Mouse (Mus musculus) layer of hippocampus, adult 2 months (tissue): Measurements from ENCODE around the gene Slc22a6. TPM values are rescaled to one million over a fixed set of nuclear protein-coding genes. Genes with fewer than 3 reads are reported as not detected.
A peak's percentile ranks its signal among the peaks of the same experiment; 100 is the strongest.

Experiments used
- DNase-seq, 2 experiments: peaks; one replicate each; pipeline ENCODE4 v3.0.0; 2022; ENCODE audit warnings: low spot score in 2 of 2
- H3K27ac ChIP-seq: fragments of 200-600 bp; 2 replicates; pipeline ENCODE4 v1.8.1; 2022
- H3K4me3 ChIP-seq: fragments of 200-600 bp; 2 replicates; pipeline ENCODE4 v1.8.1; 2022; ENCODE audit warnings: mild to moderate bottlenecking
- CTCF ChIP-seq: fragments of 200-600 bp; conservative IDR thresholded peaks from 2 replicates; pipeline ENCODE4 v1.8.1; 2022; ENCODE audit warnings: antibody characterized with exemption, mild to moderate bottlenecking, moderate library complexity
- total RNA-seq, 2 experiments: library from RNA; stranded (reverse); gene quantifications; 2 replicates each; pipeline ENCODE4 v1.2.3; 2021

Gene Slc22a6
- total RNA-seq, 2 experiments from 2014 or later = 2.2 to 2.8 TPM

- TF ChIP-seq CTCF = no peak
- H3K27ac ChIP-seq = peak overlapping the region; percentile 46
- H3K4me3 ChIP-seq = peak overlapping the region; percentile 3; the same call in 1 of the 2 replicates
- DNase-seq = no peak
Measured at GRCm38 (mm10) chr19:8592155-8592554, 25.7 kb upstream of the Slc22a6 start.

DNA sequence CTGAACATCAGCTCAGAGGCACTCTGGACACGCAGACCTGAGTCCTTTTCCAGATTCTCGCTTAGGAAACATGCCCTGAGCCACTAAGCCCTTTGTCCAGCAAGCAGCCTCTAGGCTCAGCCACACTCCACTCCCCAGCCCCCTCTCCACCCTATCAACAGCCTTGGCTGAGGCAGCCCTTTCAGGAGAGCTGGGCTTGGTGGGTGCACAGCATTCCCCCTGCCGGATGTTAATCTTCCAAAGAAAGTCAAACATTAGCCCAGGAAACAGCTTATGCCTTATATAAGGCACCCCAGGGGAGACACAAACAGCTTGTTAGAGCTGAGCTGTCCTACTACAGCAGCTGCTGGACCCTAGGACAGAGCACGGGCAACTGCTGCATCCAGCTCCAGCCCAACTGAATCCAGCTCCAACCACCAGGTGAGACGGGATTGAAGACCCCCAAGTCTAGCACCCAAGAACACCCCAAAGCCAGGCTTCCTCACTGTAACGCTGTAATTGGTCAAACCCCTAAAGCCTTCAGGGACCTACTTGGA is 24.9 kb upstream of the Slc22a6 start:
- no peak for DNase-seq
- Histone ChIP-seq H3K27ac (peak overlapping the region; percentile 46; the same call in 1 of the 2 replicates), H3K4me3 (no peak overlapping the region; the same call in 1 of the 2 replicates)
- TF ChIP-seq CTCF = no peak

DNA sequence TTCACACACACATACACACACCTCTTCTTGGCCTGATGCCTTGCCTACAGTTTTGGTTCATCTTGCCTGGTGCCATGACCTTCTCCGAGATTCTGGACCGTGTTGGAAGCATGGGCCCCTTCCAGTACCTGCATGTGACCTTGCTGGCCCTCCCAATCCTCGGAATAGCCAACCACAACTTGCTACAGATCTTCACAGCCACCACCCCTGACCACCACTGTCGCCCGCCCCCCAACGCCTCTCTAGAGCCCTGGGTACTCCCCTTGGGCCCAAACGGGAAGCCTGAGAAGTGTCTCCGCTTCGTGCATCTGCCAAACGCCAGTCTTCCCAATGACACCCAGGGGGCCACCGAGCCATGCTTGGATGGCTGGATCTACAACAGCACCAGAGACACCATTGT is 24.0 kb upstream of the Slc22a6 start:
- Histone ChIP-seq H3K27ac (no peak overlapping the region), H3K4me3 (peak overlapping the region; percentile 13; the same call in 1 of the 2 replicates)
- DNase-seq = no peak
- TF ChIP-seq CTCF = no peak

- no peak overlapping the region for H3K4me3 ChIP-seq
- DNase-seq = no peak
- H3K27ac ChIP-seq = no peak overlapping the region
- no peak for TF ChIP-seq CTCF
Measured at GRCm38 (mm10) chr19:8594518-8594917, 23.3 kb upstream of the Slc22a6 start.

- H3K27ac ChIP-seq = no peak overlapping the region
- TF ChIP-seq CTCF = no peak
- no peak overlapping the region for H3K4me3 ChIP-seq
- no peak for DNase-seq
Measured at GRCm38 (mm10) chr19:8597269-8597668, 20.6 kb upstream of the Slc22a6 start.

DNA sequence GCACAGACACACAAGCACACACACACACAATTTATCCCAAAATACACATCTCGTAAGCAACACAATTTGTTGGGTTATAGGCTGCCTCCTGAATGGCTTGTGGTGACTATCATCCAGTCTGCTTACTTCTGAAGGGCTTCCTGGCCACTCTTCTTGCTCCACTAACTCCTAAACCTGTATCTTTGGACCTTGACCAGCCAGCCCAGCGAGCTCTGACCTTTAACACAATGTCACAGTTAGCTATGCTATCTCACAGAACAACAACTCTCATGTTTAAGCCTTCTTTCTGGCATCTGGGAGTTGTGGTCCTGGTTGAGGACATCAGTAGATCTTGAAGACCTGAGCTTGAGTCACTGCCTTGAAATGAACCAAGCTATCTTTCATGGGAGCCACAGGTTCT is 18.6 kb upstream of the Slc22a6 start:
- no peak for TF ChIP-seq CTCF
- no peak for DNase-seq
- H3K27ac ChIP-seq = no peak overlapping the region
- no peak overlapping the region for H3K4me3 ChIP-seq

DNA sequence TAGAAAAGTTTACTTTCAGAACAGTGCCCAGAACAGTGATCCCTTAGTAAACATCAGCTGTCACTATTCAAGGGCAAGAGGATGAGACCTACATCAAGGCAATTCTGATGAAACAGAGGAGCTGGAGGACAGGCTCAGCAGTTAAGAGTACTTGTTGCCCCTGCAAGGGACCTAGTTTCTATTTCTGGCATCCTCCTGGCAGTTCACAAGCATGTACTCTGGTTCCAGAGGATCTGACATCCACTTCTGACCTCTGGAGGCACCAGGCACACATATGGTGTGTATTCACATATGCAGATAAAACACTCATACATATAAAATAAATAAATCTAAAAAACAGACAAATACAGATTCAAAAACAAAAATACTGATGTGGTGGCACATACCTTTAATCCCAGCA is 15.9 kb upstream of the Slc22a6 start:
- Histone ChIP-seq H3K4me3 (no peak overlapping the region), H3K27ac (no peak overlapping the region)
- TF ChIP-seq CTCF = no peak
- no peak for DNase-seq

DNA sequence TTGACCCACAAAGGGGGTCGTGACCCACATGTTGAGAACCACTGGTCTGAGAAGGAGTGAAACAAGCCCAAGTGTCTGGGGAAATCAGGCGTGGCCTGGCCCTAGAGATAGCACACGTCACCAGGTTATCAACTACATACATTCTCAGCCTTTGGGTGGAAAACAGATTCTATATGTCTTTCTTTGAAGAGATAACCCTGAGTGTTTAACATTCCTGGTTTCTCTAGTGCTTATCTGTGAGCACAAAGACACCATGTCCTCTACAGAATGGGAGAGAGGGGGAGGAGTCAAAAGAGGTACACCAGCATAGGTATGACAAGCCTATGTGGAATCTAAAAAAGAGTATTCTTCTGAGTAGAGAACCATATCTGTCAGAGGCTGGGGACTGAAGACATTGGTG is 14.9 kb upstream of the Slc22a6 start:
- DNase-seq = no peak
- H3K4me3 ChIP-seq = no peak overlapping the region
- H3K27ac ChIP-seq = no peak overlapping the region
- no peak for TF ChIP-seq CTCF

- DNase-seq = no peak
- no peak for TF ChIP-seq CTCF
- Histone ChIP-seq H3K4me3 (no peak overlapping the region), H3K27ac (no peak overlapping the region)
Measured at GRCm38 (mm10) chr19:8604536-8605240, 13.2 kb upstream of the Slc22a6 start.

GRCm38 (mm10) chr19:8605241-8605558 is 12.6 kb upstream of the Slc22a6 start:
- TF ChIP-seq CTCF = no peak
- Histone ChIP-seq H3K4me3 (no peak overlapping the region), H3K27ac (no peak overlapping the region)
- DNase-seq = no peak

DNA sequence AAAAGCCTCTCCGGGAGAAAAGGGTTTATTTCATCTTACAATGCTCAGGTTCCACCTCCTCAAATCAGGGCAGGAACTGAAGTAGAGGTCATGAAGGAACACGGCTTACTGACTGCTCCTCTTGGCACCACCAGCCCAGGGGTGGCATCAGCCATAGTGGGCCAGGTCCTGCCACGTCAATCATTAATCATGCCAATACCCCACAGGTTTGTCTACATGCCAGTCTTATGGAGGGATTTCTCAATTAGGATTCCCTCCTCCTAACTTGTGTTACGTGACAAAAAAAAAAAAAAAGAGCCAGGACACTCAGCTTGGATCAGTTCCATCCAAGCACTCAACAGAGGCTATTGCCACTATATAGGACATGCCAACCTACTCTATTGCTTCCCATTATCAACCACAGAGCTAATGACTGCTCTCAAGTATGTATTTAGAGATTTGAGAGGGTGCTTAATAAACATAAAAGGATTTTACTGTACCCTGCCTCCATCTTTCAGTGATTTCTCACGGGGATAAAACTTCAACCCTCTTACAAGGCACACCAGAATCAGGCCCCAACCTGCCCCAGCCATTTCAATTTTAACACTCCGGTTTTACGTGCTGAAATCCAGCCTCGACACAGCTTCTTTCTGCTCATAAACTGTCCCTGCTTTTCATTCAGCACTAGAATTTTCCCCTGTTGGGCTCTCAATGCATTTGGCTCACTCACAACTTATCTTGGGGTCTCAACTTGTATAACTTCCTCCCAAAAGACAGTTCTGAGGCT is 6.3 kb upstream of the Slc22a6 start:
- no peak for DNase-seq
- H3K4me3 ChIP-seq = no peak overlapping the region
- no peak for TF ChIP-seq CTCF
- H3K27ac ChIP-seq = no peak overlapping the region

- Histone ChIP-seq H3K27ac (no peak overlapping the region), H3K4me3 (no peak overlapping the region)
- DNase-seq = no peak
- TF ChIP-seq CTCF = no peak
Measured at GRCm38 (mm10) chr19:8613111-8613510, 4.7 kb upstream of the Slc22a6 start.

DNA sequence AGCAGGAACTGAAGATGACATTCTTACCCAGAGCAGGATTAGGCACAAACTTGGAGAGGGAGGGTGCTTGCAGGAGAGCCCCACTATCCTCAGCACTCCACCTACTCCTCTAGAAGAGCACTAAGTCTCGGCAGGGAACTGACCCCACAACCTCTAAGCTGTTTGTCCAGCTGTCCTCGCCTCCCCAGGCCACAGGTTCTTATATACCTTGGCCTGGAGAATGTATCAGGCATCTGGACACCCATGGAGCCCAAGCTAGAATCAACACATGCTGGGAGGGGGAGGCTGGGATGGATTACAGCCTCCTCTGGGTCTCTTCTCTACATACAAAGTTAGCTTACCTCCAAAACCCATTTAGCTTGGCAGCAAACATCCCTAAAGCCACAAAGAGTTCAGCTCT is 3.5 kb upstream of the Slc22a6 start:
- no peak overlapping the region for H3K27ac ChIP-seq
- TF ChIP-seq CTCF = no peak
- DNase-seq = no peak
- H3K4me3 ChIP-seq = no peak overlapping the region

DNA sequence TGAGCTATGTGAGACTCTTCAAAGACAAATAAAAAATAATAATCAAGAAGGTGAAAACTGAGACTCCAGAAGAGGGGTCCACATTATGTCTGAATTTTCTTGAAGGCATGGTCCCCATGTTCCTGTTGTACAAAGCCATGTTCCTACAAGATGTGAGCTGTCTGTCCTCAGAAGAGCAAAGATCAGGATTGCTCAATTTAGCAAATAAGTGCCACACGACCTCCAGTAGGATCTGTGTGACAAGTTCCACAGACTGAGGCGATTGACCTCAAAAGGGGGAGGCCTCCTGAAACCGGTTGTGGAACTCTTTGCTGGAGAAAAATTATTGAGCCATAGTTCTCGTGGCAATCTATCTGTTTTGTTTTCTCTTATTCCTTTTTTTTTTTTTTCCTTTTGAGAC is 1.5 kb upstream of the Slc22a6 start:
- no peak for DNase-seq
- H3K4me3 ChIP-seq = no peak overlapping the region
- TF ChIP-seq CTCF = no peak
- no peak overlapping the region for H3K27ac ChIP-seq
